Mouse (Mus musculus) kidney, adult 2 months (tissue): ENCODE results near the gene Hoxd3.

Experiments
- CTCF ChIP-seq: fragments of 200-500 bp; conservative IDR thresholded peaks from 2 replicates; pipeline ENCODE4 v1.5.1; 2011; ENCODE audit warnings: low read depth, mild to moderate bottlenecking, control low read depth, low read length, moderate library complexity, mixed read lengths; ENCODE audit not compliant: insufficient read depth, insufficient read length
- POLR2A ChIP-seq: fragments of 200-500 bp; IDR thresholded peaks from one replicate; pipeline ENCODE4 v1.6.1; 2011; ENCODE audit warnings: low read depth, low read length, control low read depth

- no peak for TF ChIP-seq POLR2A
- no peak for TF ChIP-seq CTCF
These were observed 19.5 kb upstream of the Hoxd3 start for GRCm38 (mm10) chr2:74691995-74692807.
